Mouse (Mus musculus) forebrain, embryonic 10.5 days (tissue): ENCODE data around the gene Ccl3. TPM values are rescaled to one million over a fixed set of nuclear protein-coding genes. Genes with fewer than 3 reads are reported as not detected.

Experiments
- DNase-seq: peaks from one replicate; pipeline ENCODE4 v3.0.0-alpha.2; 2017; ENCODE audit warnings: low spot score; ENCODE audit errors: extremely low spot score
- H3K27ac ChIP-seq: fragments of 300-500 bp; sonication (generic); 2 replicates; pipeline ENCODE4 v1.5.1; 2016; ENCODE audit warnings: mild to moderate bottlenecking
- H3K27me3 ChIP-seq: fragments of 300-500 bp; sonication (generic); 2 replicates; pipeline ENCODE4 v1.6.1; 2016; ENCODE audit warnings: mild to moderate bottlenecking; ENCODE audit not compliant: poor library complexity, severe bottlenecking
- H3K36me3 ChIP-seq: fragments of 300-500 bp; sonication (generic); replicated peaks from 2 replicates; pipeline ENCODE4 v1.6.1; 2016; ENCODE audit warnings: mild to moderate bottlenecking, moderate library complexity
- H3K4me1 ChIP-seq: fragments of 300-500 bp; sonication (generic); 2 replicates; pipeline ENCODE4 v1.6.1; 2016
- H3K4me3 ChIP-seq: fragments of 300-500 bp; sonication (generic); 2 replicates; pipeline ENCODE4 v1.5.1; 2016; ENCODE audit warnings: mild to moderate bottlenecking, moderate library complexity
- H3K9me3 ChIP-seq: fragments of 300-500 bp; sonication (generic); 2 replicates; pipeline ENCODE4 v1.6.1; 2016; ENCODE audit warnings: mild to moderate bottlenecking, moderate library complexity
- WGBS: fragments of 180-500 bp; shearing (Covaris S2); methylation state at CpG from one replicate; pipeline ENCODE4 v1.1.7; 2016; 5-methylcytosine and 5-hydroxymethylcytosine counted together
- polyA plus RNA-seq: library from polyadenylated mRNA; unstranded; fragments of >200 nt; fragmentation: Nextera tagmentation; extraction: Ambion mirVana; gene quantifications from 2 replicates; pipeline ENCODE4 v1.2.1, GENCODE M21; 2016

The Ccl3 gene
- polyA plus RNA-seq, 1 experiment from 2014 or later = 0.83 TPM

DNA sequence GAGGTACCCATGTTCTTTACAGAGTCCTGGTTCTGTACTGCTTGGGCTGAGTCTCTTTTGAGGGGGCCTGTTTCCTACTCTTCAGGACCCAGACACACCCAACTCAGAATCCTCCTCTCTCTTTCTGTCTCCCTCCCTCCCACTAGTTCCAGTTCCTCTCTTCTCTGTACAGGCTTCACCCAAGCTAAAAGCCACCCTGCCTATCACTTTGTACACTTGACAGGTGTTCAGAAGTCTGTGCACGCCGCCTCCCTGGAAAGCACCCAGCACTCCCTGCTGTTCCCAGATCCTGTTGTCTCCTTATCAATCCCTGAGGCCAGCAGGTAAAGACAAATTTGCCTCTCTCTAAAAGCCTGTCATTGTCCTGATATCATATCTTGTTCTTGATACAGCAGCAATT lies 38.3 kb downstream of the Ccl3 start:
- no peaks in the 10 kb centered on the region for H3K9me3 ChIP-seq
- H3K27me3 ChIP-seq = no peaks in the 10 kb centered on the region
- H3K4me3 ChIP-seq = no peak overlapping the region
- 86% methylated on average over 2 of the region's 2 CpGs for WGBS
- no peaks in the 10 kb centered on the region for H3K4me1 ChIP-seq
- no peak for DNase-seq
- no peaks in the 10 kb centered on the region for H3K36me3 ChIP-seq
- no peak overlapping the region for H3K27ac ChIP-seq

DNA sequence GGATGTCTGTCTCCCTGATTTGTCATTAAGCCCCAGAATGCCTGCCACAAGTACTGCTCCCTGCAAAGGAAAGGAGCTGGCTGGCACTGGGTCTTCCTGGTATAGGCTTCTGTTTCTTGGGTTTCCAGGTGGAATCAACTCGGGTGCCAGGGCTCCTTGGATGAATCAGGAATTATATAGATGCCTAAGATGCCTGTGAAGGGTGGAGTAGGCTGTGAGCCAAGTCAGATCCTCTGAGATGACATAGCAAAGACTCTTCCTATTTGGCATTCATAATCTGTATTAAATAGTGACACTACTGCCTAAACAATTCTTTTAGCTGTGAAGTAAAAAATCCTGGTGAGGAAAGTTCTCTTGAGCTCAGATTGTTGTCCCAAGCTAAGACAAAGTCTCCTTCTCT lies 42.8 kb downstream of the Ccl3 start:
- WGBS = 63% methylated on average over 1 of the region's 1 CpGs

DNA sequence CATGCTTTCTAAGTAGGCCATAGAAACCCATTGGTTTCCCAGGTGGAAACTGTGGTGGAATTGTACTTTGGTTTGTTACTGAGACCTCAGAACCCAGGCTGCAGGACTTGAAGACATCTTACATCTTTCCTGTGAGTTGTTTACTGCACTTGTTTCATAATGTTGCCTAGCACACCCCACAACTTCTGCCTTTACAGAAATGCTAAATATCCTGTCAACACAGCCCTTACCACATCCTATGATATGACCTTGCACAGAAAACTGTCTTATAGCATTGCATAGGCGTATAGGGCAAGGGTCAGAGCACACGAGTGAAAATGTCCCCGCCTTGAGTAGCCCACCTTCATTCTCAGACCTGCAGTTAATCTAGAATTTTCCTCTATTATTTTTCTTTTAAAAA lies 43.6 kb downstream of the Ccl3 start:
- no peaks in the 10 kb centered on the region for H3K36me3 ChIP-seq
- no peak overlapping the region for H3K4me3 ChIP-seq
- H3K27ac ChIP-seq = no peak overlapping the region
- no peaks in the 10 kb centered on the region for H3K4me1 ChIP-seq
- H3K27me3 ChIP-seq = no peaks in the 10 kb centered on the region
- WGBS = 85% methylated on average over 3 of the region's 3 CpGs
- H3K9me3 ChIP-seq = no peaks in the 10 kb centered on the region
- no peak for DNase-seq

More for the DNA sequence above, 42.8 kb downstream of the Ccl3 start:
- no peaks in the 10 kb centered on the region for H3K27me3 ChIP-seq
- no peaks in the 10 kb centered on the region for H3K36me3 ChIP-seq
- DNase-seq = no peak
- H3K27ac ChIP-seq = no peak overlapping the region
- no peaks in the 10 kb centered on the region for H3K4me1 ChIP-seq
- H3K9me3 ChIP-seq = no peaks in the 10 kb centered on the region
- H3K4me3 ChIP-seq = no peak overlapping the region

DNA sequence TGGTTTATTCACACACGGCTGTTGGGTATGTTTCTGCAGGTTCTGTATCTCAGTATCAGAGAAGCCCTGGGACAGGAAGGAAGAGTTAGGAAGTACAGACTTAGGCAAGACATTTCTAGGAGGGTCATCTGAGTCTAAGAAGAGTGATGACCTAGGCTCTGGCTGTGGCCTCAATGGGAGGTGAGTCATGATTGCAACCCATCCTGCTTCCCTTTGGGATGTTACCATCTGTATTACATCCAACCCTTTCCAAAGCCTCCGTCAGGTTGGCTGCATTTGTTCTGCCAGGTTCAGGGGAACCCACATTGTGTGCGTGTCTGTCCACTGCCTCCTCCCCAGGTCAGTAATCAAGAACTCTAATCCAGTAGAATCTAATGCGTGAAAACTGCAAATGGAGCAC lies 44.5 kb downstream of the Ccl3 start:
- H3K36me3 ChIP-seq = no peaks in the 10 kb centered on the region
- 91% methylated on average over 4 of the region's 4 CpGs for WGBS
- no peaks in the 10 kb centered on the region for H3K9me3 ChIP-seq
- H3K4me3 ChIP-seq = no peak overlapping the region
- DNase-seq = no peak
- H3K4me1 ChIP-seq = no peaks in the 10 kb centered on the region
- H3K27ac ChIP-seq = no peak overlapping the region
- no peaks in the 10 kb centered on the region for H3K27me3 ChIP-seq

DNA sequence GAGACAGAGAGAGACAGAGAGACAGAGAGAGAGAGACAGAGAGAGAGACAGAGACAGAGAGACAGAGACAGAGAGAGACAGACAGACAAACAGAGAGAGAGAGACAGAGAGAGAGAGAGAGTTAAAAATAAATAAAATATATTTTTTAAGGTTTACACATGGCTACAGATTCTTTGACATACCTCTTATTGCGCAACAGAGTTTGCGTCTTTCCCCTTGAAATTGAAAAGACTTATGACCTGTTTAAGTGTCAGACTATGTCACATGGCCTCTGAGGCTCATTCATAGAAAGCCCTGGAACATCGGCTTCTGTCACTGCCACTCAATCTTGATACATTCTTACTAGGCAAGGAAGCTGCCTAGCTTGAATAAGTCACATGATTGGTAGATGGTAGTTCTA lies 45.8 kb downstream of the Ccl3 start:
- Histone ChIP-seq H3K4me1 (no peaks in the 10 kb centered on the region), H3K9me3 (no peaks in the 10 kb centered on the region), H3K36me3 (no peaks in the 10 kb centered on the region), H3K27me3 (no peaks in the 10 kb centered on the region), H3K27ac (no peak overlapping the region), H3K4me3 (no peak overlapping the region)
- no peak for DNase-seq
- 96% methylated on average over 3 of the region's 3 CpGs for whole genome bisulfite sequencing

DNA sequence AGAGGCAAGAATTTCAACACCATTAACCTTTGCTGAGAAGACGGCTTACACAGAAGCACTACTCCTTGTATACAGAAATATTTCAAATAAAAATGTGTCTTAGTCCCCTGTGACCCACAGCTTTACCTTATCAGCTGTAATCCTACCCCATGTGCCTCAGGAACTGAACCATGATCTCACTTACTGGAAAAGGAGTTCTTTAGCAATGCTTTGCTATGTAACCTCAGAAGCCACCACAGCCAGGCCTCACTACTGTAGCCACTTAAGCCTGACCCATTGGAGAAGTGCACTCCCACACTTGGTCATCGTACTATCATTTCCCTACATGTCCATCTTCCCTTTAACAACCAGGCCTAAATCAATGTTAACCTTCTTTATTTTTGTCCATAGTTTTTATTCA lies 48.6 kb downstream of the Ccl3 start:
- Histone ChIP-seq H3K27ac (no peak overlapping the region), H3K4me1 (no peaks in the 10 kb centered on the region), H3K27me3 (no peaks in the 10 kb centered on the region), H3K9me3 (no peaks in the 10 kb centered on the region), H3K36me3 (no peaks in the 10 kb centered on the region), H3K4me3 (no peak overlapping the region)
- 86% methylated on average over 2 of the region's 2 CpGs for WGBS
- DNase-seq = no peak

DNA sequence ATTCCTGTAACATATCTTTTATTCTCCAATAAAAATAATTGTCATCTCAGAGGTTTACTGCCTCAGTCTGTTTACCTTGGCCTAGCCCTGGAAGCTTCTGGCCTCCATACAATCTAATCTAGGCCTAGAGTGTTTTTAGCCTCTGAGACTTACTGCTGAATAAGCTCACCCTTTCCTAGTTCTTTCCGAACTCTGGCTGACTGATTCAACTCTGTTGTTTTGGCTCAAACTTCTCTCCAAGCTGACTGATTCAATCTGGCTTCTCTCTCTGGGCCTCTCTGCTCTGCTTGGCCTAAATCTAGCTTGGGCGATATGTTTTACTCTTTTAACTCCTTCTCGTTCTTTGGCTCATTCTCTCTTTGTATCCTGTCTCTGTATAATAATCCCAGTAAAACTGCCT lies 50.2 kb downstream of the Ccl3 start:
- no peaks in the 10 kb centered on the region for H3K36me3 ChIP-seq
- H3K27me3 ChIP-seq = no peaks in the 10 kb centered on the region
- H3K4me3 ChIP-seq = no peak overlapping the region
- DNase-seq = no peak
- H3K4me1 ChIP-seq = no peaks in the 10 kb centered on the region
- 89% methylated on average over 3 of the region's 3 CpGs for WGBS
- H3K9me3 ChIP-seq = no peaks in the 10 kb centered on the region
- H3K27ac ChIP-seq = no peak overlapping the region

DNA sequence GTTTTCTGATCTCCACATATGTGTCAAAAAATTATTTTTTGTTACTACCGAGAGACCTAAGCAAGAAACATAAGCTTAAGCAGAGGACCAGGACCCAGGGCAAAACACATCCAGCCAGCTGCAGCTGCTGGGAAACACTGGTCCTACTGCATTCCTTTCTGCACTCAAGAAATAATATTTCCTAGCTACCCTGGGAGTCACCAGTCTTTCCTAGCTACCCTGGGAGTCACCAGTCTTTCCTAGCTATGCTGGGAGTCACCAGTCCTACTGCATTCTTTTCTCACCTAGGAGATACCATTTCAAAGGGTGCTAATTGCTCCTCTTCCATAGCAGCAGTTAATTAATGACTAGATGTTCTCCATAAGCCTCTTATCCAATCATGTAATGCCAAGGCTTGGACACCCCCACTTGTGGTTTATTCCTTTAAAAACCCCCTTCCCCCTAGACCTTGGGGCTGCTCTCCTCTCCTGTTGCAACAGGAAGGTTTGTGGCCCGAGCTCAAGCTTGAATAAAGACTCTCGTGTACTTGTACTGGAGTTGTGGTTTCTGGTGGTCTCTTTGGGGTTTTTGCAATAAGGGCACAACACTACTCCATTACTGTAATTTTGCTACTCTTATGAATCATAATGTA lies 50.8 kb downstream of the Ccl3 start:
- H3K9me3 ChIP-seq = no peaks in the 10 kb centered on the region
- no peak for DNase-seq
- WGBS = 85% methylated on average over 3 of the region's 3 CpGs
- no peak overlapping the region for H3K4me3 ChIP-seq
- no peaks in the 10 kb centered on the region for H3K4me1 ChIP-seq
- no peaks in the 10 kb centered on the region for H3K27me3 ChIP-seq
- H3K36me3 ChIP-seq = no peaks in the 10 kb centered on the region
- H3K27ac ChIP-seq = no peak overlapping the region

Other genes starting within 250 kb of the Ccl3 start
- gene Rasl10b, start 240.2 kb downstream of the Ccl3 start, polyA plus RNA-seq = 2.7 and 3.1 TPM in 2 replicates
- gene Gas2l2, start 219.9 kb downstream of the Ccl3 start, polyA plus RNA-seq = 0.07 TPM in 1 of 2 replicates, not detected in the other
- 0.25 and 0.36 TPM in 2 replicates for gene 1700020L24Rik, start 211.7 kb downstream of the Ccl3 start, polyA plus RNA-seq
- gene Mmp28, start 186.3 kb downstream of the Ccl3 start, polyA plus RNA-seq = 0.70 and 1.1 TPM in 2 replicates
- gene Taf15, start 176.3 kb downstream of the Ccl3 start, polyA plus RNA-seq = 14.2 and 14.6 TPM in 2 replicates
- not detected in 2 replicates for gene Heatr9, start 127.2 kb downstream of the Ccl3 start, polyA plus RNA-seq
- gene Ccl5, start 118.8 kb downstream of the Ccl3 start, polyA plus RNA-seq = 0.22 TPM in 1 of 2 replicates, not detected in the other
- 0.55 and 1.4 TPM in 2 replicates for gene Ccl9, start 70.7 kb downstream of the Ccl3 start, polyA plus RNA-seq
- gene Ccl6, start 56.3 kb downstream of the Ccl3 start, polyA plus RNA-seq = 2.1 and 2.2 TPM in 2 replicates
- not detected in 2 replicates for gene Rpl9-ps1, start 3.7 kb downstream of the Ccl3 start, polyA plus RNA-seq
- 0.42 and 0.46 TPM in 2 replicates for gene Ccl4, start 13.2 kb upstream of the Ccl3 start, polyA plus RNA-seq
- 0.32 TPM in 1 of 2 replicates, not detected in the other for gene Wfdc17, start 54.6 kb upstream of the Ccl3 start, polyA plus RNA-seq
- gene Wfdc18, start 59.7 kb upstream of the Ccl3 start, polyA plus RNA-seq = not detected in 2 replicates
- gene Wfdc21, start 97.6 kb upstream of the Ccl3 start, polyA plus RNA-seq = not detected in 2 replicates
- 27.9 and 28.4 TPM in 2 replicates for gene Heatr6, start 104.3 kb upstream of the Ccl3 start, polyA plus RNA-seq
- gene Hnf1b, start 200.7 kb upstream of the Ccl3 start, polyA plus RNA-seq = not detected in 2 replicates